Mouse (Mus musculus): ENCODE measurements around the gene Tmem132d.

The Tmem132d gene

DNA sequence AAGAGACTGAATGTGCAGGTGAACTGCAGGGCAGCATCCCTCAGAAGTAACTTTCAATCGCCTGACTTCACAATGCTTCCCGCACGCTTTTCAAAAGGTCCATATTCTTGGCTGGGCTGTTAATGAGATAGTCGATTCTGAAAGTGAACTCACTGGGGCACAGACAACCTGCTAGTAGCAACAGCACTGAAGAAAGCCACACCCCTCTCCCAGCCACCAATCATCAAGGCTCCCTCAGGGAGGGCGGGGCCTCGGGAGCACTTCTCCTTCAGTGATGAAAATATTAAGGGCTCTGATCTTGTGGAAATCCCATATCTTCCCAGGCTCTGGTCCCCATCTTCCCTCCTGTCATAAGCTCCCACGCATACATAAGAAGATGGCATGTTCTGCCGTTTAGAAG, 27.8 kb downstream of the Tmem132d start:
- no peak for DNase-seq (ENCODE audit: low read depth, low spot score)

DNA sequence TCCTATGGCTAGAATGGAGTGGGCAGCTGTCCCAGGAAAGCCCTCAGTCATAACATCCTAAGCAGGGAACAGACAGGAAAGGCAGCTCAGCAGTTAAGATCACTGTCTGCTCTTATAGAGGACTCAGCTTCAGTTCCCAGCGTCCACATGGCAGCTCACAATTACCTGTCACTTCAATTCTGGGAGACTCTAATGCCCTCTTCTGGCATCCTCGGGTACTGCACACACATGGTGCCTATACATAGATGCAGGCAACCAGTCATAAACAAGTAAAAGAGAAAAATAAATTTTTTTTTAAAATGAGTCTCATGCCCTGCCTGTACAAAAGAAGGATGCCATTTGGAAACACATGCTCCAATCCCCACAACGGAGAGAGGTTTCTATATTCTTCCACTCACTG, 28.7 kb downstream of the Tmem132d start:
- DNase-seq (ENCODE audit: low read depth, low spot score), result no peak

DNA sequence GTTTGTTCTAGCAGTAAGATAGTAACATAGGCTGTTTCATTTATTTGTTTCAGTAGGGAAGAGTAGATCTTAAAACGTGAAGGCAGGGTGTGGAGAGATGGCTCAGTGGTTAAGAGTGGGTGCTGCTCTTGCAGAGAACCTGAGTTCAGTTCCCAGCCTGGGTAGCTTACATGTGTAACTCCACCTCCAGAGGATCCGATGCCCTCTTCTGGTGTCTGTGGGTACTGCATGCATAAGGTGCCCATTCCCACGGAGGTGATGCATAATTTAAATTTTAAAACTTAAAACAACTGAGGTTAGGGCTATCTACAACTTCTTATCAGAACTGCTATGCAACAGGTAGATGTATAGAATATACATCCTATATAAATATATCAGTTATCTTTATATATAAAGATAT, 40.5 kb downstream of the Tmem132d start:
- no peak for DNase-seq (ENCODE audit: low read depth, low spot score)

DNA sequence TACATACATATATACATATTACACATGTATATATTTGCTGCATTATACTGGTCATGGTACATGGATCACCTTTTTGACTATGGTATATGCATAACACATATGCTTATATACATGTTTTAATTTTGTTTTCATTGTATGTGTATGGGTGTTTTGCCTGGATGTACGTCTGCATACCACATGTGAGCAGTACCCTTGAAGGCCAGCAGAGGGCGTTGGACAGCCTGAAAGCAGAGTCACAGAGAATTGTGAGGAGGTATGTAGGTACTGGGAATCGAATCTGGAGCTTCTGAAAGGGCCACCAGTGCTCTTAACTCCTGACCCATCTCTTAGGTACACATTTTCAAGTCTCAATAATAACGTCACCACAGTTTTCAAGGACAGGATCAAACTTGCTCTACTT, 43.2 kb downstream of the Tmem132d start:
- DNase-seq (ENCODE audit: low read depth, low spot score), result no peak

DNA sequence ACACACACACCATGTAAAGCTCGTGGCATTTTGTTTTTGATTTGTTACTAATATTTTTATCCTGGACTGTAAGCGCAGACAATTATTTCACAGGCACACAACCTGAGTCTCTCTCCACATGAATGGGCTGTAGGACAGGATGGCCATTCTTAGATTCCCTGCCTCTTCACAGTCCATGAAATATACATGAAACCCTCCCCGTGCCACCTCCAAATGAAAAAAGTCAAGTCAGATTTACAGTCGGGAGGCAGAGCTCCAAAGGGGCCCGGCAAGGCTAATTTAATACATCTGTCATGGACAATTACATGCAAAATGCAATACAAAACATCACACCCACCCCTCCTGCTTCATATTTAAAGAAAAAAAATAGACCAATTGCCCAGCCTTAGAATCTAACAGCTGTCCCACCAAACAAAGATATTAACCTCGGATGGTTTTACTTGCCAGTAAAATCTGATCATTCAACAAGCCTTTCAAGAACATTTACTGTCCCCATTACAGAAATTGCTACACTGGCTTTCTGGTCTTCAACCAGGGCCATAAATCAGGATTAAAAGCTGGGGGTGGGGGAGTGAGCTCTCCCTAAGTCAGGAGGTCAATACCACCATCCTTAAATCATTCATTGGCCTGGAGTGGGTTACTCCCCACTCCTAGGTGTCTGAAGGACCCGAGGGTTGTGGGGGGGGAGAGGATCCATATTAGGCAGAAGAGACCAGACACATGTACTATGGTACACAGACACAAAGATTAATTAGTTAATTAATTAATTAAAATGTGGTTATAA, 44.3 kb downstream of the Tmem132d start:
- no peak for DNase-seq (ENCODE audit: low read depth, low spot score)

DNA sequence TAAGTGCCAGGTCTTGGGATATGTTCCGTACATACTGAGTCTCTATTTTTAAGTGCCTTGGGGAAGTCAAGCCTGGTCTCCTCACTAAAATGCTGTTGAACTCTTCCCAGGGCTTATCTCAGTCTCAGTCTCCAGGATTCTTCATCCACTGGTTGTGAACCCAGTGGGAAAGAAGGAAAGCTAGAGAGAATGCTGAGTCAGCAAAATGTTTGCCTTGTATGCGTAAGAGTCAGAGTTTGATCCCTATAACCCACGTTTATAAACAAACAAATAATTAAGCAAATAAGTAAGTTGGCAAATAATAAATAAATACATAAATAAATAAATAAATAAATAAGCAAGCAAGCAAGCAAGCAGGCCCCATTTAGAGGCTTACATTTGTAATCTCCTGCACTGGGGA, 63.1 kb downstream of the Tmem132d start:
- no peak for DNase-seq (ENCODE audit: low read depth, low spot score)

DNA sequence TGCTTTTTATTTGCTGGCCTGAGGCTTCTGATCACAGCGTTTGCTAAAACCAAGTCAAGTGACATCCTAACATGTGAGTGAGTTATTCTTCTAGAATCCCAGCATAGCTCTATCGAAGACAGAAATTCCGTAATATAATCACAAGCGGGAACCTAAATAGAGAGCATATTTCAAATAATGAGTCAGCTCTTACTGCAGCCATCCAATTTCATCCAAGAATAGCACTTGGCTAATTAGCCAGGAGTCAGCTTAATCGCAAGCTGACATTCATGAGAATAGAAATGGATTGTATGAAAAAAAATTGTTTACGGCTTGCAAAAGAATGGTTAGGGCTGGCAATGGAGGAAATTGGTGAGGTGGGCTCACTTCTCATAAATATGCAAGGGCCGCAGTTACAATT, 63.8 kb downstream of the Tmem132d start:
- no peak for DNase-seq (ENCODE audit: low read depth, low spot score)

DNA sequence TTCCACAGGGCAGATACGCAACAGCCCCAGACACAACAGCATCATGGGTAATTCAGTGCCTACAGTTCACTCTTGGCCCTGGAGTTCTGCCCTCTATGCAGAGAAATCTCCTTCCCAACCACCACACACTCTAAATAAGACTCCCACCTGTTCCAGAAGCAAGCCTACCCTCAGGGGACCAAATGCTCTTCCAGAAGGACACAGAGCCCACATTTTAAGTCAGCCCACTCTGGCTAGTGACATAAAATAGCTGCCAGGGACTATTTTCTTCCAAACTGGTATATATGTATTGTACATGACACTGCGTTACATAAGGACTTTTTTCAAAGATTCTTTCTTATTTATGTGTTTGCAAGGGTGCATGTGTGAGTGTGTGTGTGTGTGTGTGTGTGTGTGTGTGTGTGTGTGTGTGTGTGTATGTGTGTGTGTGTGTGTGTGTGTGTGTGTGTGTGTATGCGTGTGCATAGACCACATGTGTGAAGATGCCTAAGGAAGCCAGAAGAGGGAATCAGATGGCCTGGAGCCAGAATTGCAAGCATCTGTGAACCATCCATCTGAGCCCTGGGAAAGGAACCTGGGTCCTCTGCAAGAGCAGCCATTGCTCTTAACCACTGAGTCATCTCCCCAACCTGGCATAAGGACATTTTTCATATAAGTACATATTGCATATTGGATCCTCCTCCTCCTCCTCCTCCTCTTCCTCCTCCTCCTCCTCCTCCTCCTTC, 67.5 kb downstream of the Tmem132d start:
- DNase-seq (ENCODE audit: low read depth, low spot score), result no peak

DNA sequence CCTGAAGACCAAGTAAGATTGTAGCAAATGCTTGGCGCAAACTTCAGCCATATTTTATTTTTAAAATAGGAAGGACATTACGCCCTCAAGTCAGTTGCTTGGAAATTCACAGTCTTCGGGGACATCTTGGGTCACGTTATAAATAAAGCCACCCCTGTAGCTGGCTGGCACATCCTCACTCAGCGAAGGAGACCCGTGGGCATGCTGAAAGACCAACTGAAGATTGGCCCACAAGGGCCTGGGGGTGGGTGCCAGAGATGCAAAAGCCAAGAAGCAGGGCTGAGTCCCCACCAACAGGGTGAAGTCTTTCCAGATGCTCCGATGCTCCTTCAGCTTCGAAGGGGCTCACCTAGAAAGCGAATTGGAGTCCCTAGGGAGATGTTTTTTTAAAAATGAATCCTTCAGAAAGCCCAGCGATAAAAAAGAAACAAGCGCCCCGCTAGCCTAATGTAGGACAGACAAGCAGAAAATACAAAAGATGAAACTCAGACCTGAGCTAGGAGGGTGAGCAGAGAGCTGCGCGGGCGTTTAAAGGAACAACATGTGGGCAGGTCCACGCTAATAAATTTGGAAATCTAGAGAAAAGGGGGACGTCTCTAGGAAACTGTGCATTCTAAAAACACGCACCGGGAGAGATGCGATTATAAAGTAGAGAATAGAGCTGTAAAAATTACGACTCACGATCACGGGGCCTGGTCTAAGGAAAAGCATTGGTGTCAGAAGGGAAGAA, 71.8 kb downstream of the Tmem132d start:
- DNase-seq (ENCODE audit: low read depth, low spot score), result no peak

DNA sequence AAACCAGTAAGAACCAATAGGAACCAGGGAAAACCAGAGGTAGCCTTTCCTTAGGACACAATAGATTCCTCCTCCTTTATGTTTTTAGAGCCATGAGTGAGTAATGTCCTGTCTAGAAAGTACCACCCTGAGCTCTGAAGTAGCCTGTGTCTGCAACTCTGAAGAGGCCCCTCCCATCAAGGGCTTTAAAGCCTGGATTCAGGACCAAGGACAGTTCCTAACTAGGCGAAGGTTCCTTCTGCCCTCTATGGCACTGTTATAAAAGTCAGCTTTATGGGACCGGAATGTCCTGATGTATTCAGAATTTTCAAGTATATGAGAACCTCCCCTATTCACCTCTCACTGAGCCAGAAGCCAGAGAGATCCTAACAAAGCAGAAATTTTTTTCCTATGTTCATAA, 84.0 kb downstream of the Tmem132d start:
- no peak for DNase-seq (ENCODE audit: low read depth, low spot score)

DNA sequence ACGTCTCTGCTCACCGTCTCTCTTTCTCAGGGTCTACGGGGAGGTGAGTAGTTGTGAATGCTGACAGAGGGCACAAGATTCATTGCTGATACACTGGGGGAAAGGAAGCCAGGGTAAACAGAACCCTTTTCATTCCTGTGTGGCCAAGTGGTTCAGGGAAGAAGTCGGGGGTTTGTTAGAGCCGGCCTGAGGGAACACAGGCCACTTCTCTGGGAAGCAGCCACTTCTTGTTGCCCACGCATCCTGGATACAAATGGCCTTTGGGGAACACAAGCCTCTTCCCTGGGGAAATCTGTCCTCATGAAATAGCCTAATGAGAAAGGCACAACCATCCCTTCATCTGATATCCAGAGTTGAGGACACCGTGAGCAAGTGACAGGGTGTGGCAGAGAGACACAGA, 96.0 kb downstream of the Tmem132d start:
- no peak for DNase-seq (ENCODE audit: low read depth, low spot score)

DNA sequence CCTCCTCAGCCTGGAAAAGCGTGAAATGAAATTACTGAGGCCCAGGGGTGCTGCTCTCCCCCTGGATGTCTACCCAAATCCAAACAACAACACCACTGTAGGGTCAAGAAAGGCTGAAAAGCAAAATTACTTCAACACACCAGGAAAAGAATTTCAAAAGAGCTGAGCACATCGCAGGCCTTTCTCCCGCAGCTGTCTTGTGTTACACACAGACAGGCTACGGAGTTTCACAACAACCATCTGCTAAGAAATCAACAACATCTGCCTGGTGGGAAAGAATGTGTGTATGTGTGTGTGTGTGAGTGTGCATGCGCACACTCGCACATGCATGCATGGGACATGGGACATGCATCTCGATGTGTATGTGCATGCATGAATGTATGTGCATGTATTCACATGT, 100.1 kb downstream of the Tmem132d start:
- no peak for DNase-seq (ENCODE audit: low read depth, low spot score)

DNA sequence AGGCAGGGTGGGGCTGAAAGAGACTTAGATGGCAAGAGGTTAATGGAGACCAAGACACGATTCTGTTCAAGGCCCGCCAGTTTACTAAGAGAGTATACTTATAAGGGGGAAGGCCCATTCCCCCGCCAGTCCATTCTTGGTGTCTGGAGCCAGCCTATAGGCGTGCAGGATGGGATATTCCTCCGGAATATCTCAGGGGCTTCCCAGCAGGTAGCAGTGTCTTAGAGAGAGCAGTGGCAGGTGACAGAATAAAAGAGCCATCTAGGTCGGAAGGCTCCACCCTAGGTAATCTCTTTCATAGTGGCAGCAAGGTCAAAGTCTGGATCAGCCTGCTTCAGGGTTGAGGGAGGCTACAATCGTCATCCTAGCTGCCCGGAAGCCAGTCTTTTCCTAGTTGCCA, 102.5 kb downstream of the Tmem132d start:
- DNase-seq (ENCODE audit: low read depth, low spot score), result no peak

DNA sequence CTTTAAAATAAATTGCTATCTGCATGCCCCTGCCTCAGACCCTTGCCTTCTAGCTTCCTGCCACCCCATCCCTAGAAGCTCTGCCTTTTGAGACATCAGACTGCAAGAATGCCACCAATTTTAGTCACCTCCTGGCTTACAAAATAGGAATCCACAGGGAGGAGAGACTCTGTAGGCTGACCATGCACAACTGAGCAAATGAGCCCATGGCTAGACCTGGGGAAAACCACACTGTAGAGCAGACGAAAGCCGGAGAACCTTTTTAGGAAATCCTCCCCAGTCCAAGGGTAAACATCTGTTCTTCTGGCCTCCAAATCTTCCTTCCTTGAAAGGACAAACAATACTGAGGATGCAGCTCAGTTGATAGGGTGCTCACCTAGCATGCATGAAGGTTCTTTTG, 130.5 kb downstream of the Tmem132d start:
- no peak for DNase-seq (ENCODE audit: low read depth, low spot score)

DNA sequence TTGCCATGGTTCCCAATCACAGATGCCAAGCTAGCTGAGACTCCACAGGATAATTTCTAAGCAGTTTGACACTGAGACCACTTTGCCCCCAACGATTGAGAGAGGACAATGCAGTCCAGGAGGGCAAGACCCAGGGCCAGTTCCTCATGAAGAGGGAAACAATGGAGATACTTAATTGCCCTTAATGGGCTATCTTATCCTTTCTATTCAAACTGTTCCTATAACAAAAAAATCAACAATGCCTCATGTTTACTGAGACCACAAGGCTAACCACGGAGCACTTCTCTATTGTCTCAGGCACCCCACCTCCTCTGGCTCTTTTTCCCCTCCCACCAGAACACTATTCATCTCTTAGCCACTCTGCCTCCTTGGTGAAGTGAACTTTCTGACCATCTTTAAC, 141.7 kb downstream of the Tmem132d start:
- no peak for DNase-seq (ENCODE audit: low read depth, low spot score)

DNA sequence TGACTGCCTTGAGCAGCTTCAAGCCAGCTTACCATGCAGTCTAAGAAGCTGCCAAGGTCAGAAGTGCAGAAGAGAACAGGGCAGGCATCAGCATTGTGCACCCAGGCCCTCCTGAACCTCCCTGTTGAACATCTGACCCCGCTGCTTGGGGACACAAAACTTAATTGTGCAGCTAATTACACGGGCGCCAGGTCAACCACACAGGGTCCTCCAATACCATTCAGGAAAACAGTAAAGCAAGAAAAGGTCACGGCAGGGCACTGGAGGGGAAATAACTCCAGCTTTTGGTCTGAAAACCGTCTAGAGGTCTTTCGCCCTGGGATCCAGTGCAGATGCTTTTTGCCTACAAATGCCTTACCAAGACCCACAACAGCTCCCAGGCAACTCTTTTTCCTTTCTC, 159.6 kb downstream of the Tmem132d start:
- DNase-seq (ENCODE audit: low read depth, low spot score), result no peak

DNA sequence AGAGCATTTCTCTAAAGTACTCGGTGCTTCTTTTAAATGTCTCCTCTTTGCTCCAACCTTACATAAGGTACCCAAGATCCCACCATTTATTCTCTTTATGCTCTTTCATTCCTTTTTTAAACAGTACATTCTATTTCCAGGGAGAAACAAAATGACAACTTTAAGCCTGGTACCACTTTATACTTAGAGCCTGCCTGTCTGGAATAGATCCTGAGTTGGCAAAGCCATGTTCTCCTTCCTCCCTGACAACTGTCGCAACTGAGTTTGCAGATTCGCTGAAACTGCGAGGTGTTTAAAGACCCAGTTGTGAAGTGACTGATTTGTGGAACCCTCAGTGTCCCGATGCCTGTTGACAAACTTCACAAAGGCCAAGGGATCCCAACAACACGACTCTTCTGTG, 165.5 kb downstream of the Tmem132d start:
- DNase-seq (ENCODE audit: low read depth, low spot score), result no peak

DNA sequence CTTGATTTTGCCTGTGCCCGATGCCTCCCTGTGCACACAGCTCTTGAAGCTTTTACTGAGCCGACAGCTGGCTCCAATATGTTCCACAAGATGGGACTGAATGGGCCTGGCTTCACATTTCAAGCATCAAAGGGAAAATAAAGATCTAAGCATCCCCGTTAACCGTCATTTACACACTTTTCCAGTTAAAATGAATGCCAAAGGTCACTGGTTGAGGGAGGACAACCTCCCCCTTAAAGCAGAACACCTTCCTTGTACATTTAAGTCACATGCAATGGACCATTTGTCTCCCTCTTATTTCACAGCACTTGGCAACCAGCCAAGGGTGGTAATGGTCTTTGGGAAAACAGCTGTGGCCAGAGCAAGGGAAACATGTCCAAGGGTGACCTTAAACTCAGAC, 188.7 kb downstream of the Tmem132d start:
- no peak for DNase-seq (ENCODE audit: low read depth, low spot score)

DNA sequence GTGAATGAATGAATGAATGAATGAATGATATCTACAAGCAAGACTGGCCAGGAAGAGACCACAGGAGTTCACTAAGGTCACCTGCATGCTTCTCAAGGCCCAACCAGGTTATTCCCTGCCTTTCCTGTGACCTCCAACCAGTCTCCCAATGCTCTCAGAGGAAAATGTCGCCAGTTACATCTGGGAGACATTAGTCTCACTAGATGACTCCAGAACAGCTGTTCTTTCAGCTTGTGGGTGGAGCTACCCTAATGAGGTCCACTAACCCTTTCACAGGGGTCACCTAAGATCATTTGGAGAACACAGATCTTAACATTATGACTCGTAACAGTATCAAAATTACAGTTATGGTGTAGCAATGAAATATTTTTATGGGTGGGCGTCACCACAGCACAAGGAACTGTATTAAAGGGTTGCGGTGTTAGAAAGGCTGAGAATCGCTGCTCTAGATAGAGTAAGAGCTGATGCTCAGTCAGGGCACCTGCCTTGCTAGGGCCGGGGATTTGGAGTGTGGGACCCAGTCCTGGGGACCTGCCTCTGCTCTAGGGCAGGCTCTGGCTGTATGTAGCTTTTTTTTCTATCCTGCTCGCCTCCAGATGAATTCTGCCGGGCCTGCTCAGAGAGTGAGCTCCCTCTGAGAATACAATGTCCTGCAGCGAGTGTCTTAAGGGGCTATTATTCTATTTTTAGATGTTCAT, 196.1 kb downstream of the Tmem132d start:
- no peak for DNase-seq (ENCODE audit: low read depth, low spot score)

DNA sequence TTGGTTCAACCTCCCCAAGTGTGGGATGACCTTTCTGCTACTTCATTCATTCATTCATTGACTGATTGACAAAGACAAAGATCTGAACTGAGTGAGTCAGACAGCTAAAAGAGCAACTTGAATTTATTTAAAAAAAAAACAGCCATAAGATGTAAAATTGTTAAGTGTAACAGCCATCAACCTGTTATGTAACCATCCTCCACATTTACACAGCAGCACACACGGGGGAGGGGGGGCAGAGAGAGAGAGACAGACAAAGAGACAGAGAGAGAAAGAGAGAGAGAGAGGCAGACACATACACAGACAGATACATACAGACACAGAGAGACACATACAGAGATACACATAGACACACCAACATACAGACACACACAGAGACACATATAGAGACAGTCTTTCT, 197.3 kb downstream of the Tmem132d start:
- DNase-seq (ENCODE audit: low read depth, low spot score), result no peak

DNA sequence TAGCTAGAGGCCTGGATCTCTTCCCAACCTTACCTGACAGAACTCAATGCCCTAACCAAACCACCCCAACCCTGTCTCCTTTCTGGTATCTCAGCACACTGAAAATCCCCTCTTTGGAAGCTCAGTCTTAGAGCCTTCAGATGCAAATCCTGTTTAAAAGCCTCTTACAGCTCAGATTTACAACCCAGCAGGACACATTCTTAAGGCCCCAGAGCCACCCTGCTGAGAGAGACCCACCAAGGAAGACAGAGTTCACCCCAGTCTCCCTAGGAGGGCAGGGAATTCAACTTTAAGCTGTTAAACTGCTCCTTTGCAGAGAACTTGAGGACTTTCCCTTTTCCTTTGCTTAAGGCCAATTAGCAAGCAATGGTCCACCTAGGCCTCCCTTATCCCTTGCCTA, 199.8 kb downstream of the Tmem132d start:
- DNase-seq (ENCODE audit: low read depth, low spot score), result no peak

DNA sequence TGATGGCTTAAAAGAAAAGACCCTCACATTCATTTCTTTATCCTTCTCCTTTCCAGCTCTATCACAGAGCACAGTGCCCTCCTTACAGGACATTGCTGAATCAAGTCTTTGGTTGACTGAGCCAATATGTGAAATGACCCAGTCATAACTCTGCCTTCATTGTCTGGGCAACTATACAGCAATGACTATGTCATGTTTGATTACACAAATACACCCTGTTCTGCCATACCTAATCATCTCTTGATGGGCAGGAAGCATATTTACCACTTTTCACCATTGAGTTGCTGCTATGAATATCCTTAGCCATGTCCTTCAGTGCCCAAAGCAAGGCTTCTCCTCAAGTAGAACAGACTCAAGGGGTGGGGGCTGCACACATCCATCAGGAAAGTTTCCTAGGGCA, 214.6 kb downstream of the Tmem132d start:
- DNase-seq (ENCODE audit: low read depth, low spot score), result no peak
